Mouse (Mus musculus): ENCODE measurements at regions not wholly inside any gene's neighbourhood (a gene's known extent, or its start where the extent isn't known, plus 50 kb on each side); places are given as distances from the start of the nearest gene placed in this dataset.

GRCm38 (mm10) chr10:30446572-30446971 is 154.0 kb downstream of the Trmt11 start:
- no peak for TF ChIP-seq CTCF (IDR thresholded peaks at IDR 0.05; ENCODE audit: control insufficient read depth, insufficient read depth, insufficient read length)
- TF ChIP-seq MYOG (IDR thresholded peaks at IDR 0.05; ENCODE audit: control insufficient read depth, extremely low read depth, insufficient read length) = no peak
- TF ChIP-seq FOSL1 (IDR thresholded peaks at IDR 0.05; ENCODE audit: insufficient read depth, low read length, poor library complexity, severe bottlenecking) = no peak
- no peak for TF ChIP-seq USF1 (IDR thresholded peaks at IDR 0.05; ENCODE audit: low read depth)
- no peak for TF ChIP-seq MAX (IDR thresholded peaks at IDR 0.05)

Data from C2C12 (cell line).